Mouse (Mus musculus) liver, postnatal 0 days (tissue): ENCODE data around the gene Hoxb1. TPM values are rescaled to one million over a fixed set of nuclear protein-coding genes. Genes with fewer than 3 reads are reported as not detected.
A peak's percentile ranks its signal among the peaks of the same experiment; 100 is the strongest.

Source experiments
- ATAC-seq: fragments of 200-750 bp; cut with Nextera tagmentation; 2 replicates; pipeline ENCODE4 v1.8.0; 2017; ENCODE audit warnings: mild to moderate bottlenecking, moderate library complexity
- DNase-seq: peaks from one replicate; pipeline ENCODE4 v3.0.0-alpha.2; 2016
- H3K27ac ChIP-seq: fragments of 300-500 bp; sonication (generic); 2 replicates; pipeline ENCODE4 v1.5.1; 2014; ENCODE audit warnings: antibody characterized with exemption, moderate library complexity, mild to moderate bottlenecking, low read depth
- H3K27me3 ChIP-seq: fragments of 300-500 bp; sonication (generic); 2 replicates; pipeline ENCODE4 v1.6.1; 2014; ENCODE audit warnings: low read length, control low read depth, mixed read lengths; ENCODE audit not compliant: insufficient read depth
- H3K36me3 ChIP-seq: fragments of 300-500 bp; sonication (generic); replicated peaks from 2 replicates; pipeline ENCODE4 v1.6.1; 2014; ENCODE audit warnings: mild to moderate bottlenecking, control low read depth, low read length, moderate library complexity, mixed read lengths; ENCODE audit not compliant: insufficient read depth
- H3K4me1 ChIP-seq: fragments of 300-500 bp; sonication (generic); 2 replicates; pipeline ENCODE4 v1.6.1; 2014; ENCODE audit warnings: antibody characterized with exemption, mild to moderate bottlenecking, control low read depth; ENCODE audit not compliant: insufficient read depth
- H3K4me2 ChIP-seq: fragments of 300-500 bp; sonication (generic); 2 replicates; pipeline ENCODE4 v1.6.1; 2014; ENCODE audit warnings: low read depth, mild to moderate bottlenecking, low read length, moderate library complexity, mixed read lengths
- H3K4me3 ChIP-seq: fragments of 300-500 bp; sonication (generic); 2 replicates; pipeline ENCODE4 v1.5.1; 2014; ENCODE audit warnings: low read depth, low read length
- H3K9ac ChIP-seq: fragments of 300-500 bp; sonication (generic); replicated peaks from 2 replicates; pipeline ENCODE4 v1.6.1; 2014; ENCODE audit warnings: mild to moderate bottlenecking, moderate library complexity
- H3K9me3 ChIP-seq: fragments of 300-500 bp; sonication (generic); 2 replicates; pipeline ENCODE4 v1.6.1; 2016; ENCODE audit warnings: mild to moderate bottlenecking, control low read depth, low read length, mixed read lengths
- CTCF ChIP-seq: sonication (generic); IDR thresholded peaks from 2 replicates; pipeline ENCODE4 v1.5.1; 2016; ENCODE audit warnings: antibody characterized with exemption, low read depth
- EP300 ChIP-seq: IDR thresholded peaks from 2 replicates; pipeline ENCODE4 v1.6.1; 2016; ENCODE audit warnings: antibody characterized with exemption, low read depth, mild to moderate bottlenecking
- WGBS: fragments of 180-500 bp; shearing (Covaris S2); extraction: QIAGEN DNeasy Blood & Tissue Kit; methylation state at CpG from one replicate; pipeline ENCODE4 v1.1.7; 2014; ENCODE audit not compliant: insufficient replicate concordance; 5-methylcytosine and 5-hydroxymethylcytosine counted together
- polyA plus RNA-seq: library from polyadenylated mRNA; unstranded; fragments of >200 nt; fragmentation: Nextera tagmentation; extraction: Ambion mirVana; gene quantifications from 2 replicates; pipeline ENCODE4 v1.2.1, GENCODE M21; 2015

Hoxb1 gene
- polyA plus RNA-seq, 1 experiment from 2014 or later: not detected

- Histone ChIP-seq H3K9ac (peak overlapping the region; percentile 11; the same call in 1 of the 2 replicates), H3K4me3 (peak overlapping the region; percentile 49), H3K27ac (peak overlapping the region; percentile 55), H3K4me1 (no peaks in the 10 kb centered on the region), H3K4me2 (peak overlapping the region; percentile 69), H3K9me3 (no peaks in the 10 kb centered on the region), H3K36me3 (no peaks in the 10 kb centered on the region), H3K27me3 (peaks cover 70% of the 10 kb centered on the region)
- under 1% methylated on average over 29 of the region's 29 CpGs for WGBS
- no peak for TF ChIP-seq CTCF
- TF ChIP-seq EP300: no peak
- no peak for ATAC-seq
- peak; percentile 18 for DNase-seq
Measured at GRCm38 (mm10) chr11:96319910-96320309, 45.6 kb upstream of the Hoxb1 start.

GRCm38 (mm10) chr11:96320688-96321087 lies 44.9 kb upstream of the Hoxb1 start:
- no peak overlapping the region; the same call in 1 of the 2 replicates for H3K27ac ChIP-seq
- peak overlapping the region; percentile 32; the same call in 1 of the 2 replicates for H3K4me2 ChIP-seq
- TF ChIP-seq EP300 (no peak), CTCF (no peak)
- H3K9ac ChIP-seq: no peak overlapping the region
- H3K27me3 ChIP-seq: peaks cover 68% of the 10 kb centered on the region
- ATAC-seq (no peak), DNase-seq (peak; percentile 13)
- H3K9me3 ChIP-seq: no peaks in the 10 kb centered on the region
- H3K36me3 ChIP-seq: no peaks in the 10 kb centered on the region
- no peaks in the 10 kb centered on the region for H3K4me1 ChIP-seq
- H3K4me3 ChIP-seq: no peak overlapping the region
- 46% methylated on average over 17 of the region's 17 CpGs for WGBS

DNA sequence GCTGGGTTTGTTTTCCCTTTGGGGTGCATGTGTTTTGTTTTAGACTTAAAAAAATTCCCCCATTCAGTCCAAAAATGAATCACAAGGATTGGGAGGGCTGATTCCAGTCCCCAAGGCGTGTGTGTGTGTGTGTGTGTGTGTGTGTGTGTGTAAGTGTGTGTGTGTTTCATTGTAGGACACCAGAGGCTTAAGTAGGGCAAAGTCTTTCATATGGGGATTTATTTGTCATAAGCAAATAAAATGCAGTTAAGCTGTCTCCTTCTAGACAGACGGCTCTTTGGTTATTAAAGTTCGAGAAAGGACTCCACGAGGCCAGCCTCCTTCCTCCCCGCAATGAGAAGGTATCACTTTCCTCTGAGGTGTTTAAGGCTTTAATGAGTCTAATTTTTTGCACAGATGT lies 43.7 kb upstream of the Hoxb1 start:
- Histone ChIP-seq H3K27me3 (peaks cover 66% of the 10 kb centered on the region), H3K4me1 (no peaks in the 10 kb centered on the region), H3K4me2 (no peak overlapping the region), H3K9ac (no peak overlapping the region), H3K27ac (no peak overlapping the region), H3K9me3 (no peaks in the 10 kb centered on the region), H3K4me3 (no peak overlapping the region), H3K36me3 (no peaks in the 10 kb centered on the region)
- ATAC-seq (no peak), DNase-seq (no peak)
- WGBS: 44% methylated on average over 5 of the region's 5 CpGs
- TF ChIP-seq EP300 (no peak), CTCF (no peak)

- Histone ChIP-seq H3K9me3 (no peaks in the 10 kb centered on the region), H3K4me2 (no peak overlapping the region), H3K9ac (no peak overlapping the region), H3K4me3 (no peak overlapping the region), H3K27me3 (peaks cover 68% of the 10 kb centered on the region), H3K36me3 (no peaks in the 10 kb centered on the region), H3K4me1 (no peaks in the 10 kb centered on the region), H3K27ac (no peak overlapping the region)
- TF ChIP-seq CTCF (no peak), EP300 (no peak)
- WGBS: 39% methylated on average over 6 of the region's 6 CpGs
- no peak for DNase-seq
- no peak for ATAC-seq
Measured at GRCm38 (mm10) chr11:96322738-96323137, 42.8 kb upstream of the Hoxb1 start.

DNA sequence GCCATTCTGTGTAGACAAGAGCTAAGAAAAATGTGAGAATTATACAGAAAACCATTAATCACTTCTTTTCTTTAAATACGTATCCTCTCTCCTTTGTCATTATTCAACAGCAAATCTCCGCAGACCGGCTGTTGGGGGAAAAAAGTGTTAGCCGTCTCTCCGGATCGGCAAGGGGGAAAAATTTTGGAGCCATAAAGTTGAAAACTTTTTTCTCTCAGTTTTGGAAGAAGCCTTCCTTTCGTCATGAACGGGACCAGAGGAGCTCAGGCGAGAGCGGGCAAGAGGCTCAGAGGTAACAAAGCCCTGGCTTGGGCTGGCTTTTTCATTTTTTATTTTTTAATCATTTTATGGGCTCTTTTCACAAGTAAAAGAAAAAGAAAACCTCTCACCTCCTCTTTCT lies 42.4 kb upstream of the Hoxb1 start, which contains the start of gene Hoxb3:
TSS of gene Hoxb3 (plus strand) at position 173 of the 400 bp plus-strand sequence.
- H3K4me3 ChIP-seq: no peak within 1 kb of the TSS
- no peak for TF ChIP-seq EP300
- no peak for TF ChIP-seq CTCF

GRCm38 (mm10) chr11:96324125-96324524 lies 41.4 kb upstream of the Hoxb1 start:
- 20% methylated on average over 5 of the region's 5 CpGs for WGBS
- TF ChIP-seq EP300: no peak
- TF ChIP-seq CTCF: no peak
- no peak overlapping the region for H3K9ac ChIP-seq
- no peaks in the 10 kb centered on the region for H3K36me3 ChIP-seq
- no peak overlapping the region for H3K4me2 ChIP-seq
- H3K9me3 ChIP-seq: no peaks in the 10 kb centered on the region
- no peak for ATAC-seq
- H3K4me3 ChIP-seq: no peak overlapping the region
- peaks cover 64% of the 10 kb centered on the region for H3K27me3 ChIP-seq
- no peak overlapping the region for H3K27ac ChIP-seq
- no peak for DNase-seq
- no peaks in the 10 kb centered on the region for H3K4me1 ChIP-seq

More for the DNA sequence above, 42.4 kb upstream of the Hoxb1 start, which contains the start of gene Hoxb3:
- 46% methylated on average over 10 of the region's 10 CpGs for WGBS
- H3K9me3 ChIP-seq: no peaks in the 10 kb centered on the region
- peaks cover 67% of the 10 kb centered on the region for H3K27me3 ChIP-seq
- H3K9ac ChIP-seq: no peak within 1 kb of the TSS
- ATAC-seq: no peak
- no peak within 1 kb of the TSS for H3K4me2 ChIP-seq
- no peaks in the 10 kb centered on the region for H3K36me3 ChIP-seq
- DNase-seq: no peak
- no peaks in the 10 kb centered on the region for H3K4me1 ChIP-seq
- H3K27ac ChIP-seq: no peak within 1 kb of the TSS
